Mouse (Mus musculus) urinary bladder, adult 2 months (tissue): ENCODE measurements around the gene 1700001C02Rik. TPM values are rescaled to one million over a fixed set of nuclear protein-coding genes. Genes with fewer than 3 reads are reported as not detected.

Experiments used
- DNase-seq: peaks from one replicate; pipeline ENCODE4 v3.0.0; 2022; ENCODE audit warnings: low spot score
- polyA plus RNA-seq: library from polyadenylated mRNA; depleted of rRNA; stranded (reverse); fragments of >200 nt; gene quantifications from 2 replicates; pipeline ENCODE4 v1.2.3, GENCODE M21; 2012; rRNA removed

The 1700001C02Rik gene
- 0.10 TPM in 2 replicates for polyA plus RNA-seq

- no peak for DNase-seq
Observed at GRCm38 (mm10) chr5:30465861-30466260, at the start of gene 1700001C02Rik. Gene 1700001C02Rik (plus strand): TSS chr5:30466047.

GRCm38 (mm10) chr5:30416665-30417064 is 49.2 kb upstream of the 1700001C02Rik start:
- DNase-seq, result no peak

- DNase-seq, result no peak
Observed at GRCm38 (mm10) chr5:30423121-30423520, 42.7 kb upstream of the 1700001C02Rik start.

GRCm38 (mm10) chr5:30423572-30424244 is 42.1 kb upstream of the 1700001C02Rik start:
- DNase-seq, result peak; percentile 35

GRCm38 (mm10) chr5:30427406-30427805 is 38.4 kb upstream of the 1700001C02Rik start:
- DNase-seq, result no peak

GRCm38 (mm10) chr5:30438931-30439330 is 26.9 kb upstream of the 1700001C02Rik start:
- no peak for DNase-seq

- DNase-seq, result no peak
Observed at GRCm38 (mm10) chr5:30440308-30440906, 25.4 kb upstream of the 1700001C02Rik start.

- DNase-seq, result no peak
Observed at GRCm38 (mm10) chr5:30442196-30442595, 23.7 kb upstream of the 1700001C02Rik start.

GRCm38 (mm10) chr5:30444327-30444895 is 21.4 kb upstream of the 1700001C02Rik start:
- no peak for DNase-seq

- no peak for DNase-seq
Observed at GRCm38 (mm10) chr5:30456056-30456455, 9.8 kb upstream of the 1700001C02Rik start.

- DNase-seq, result no peak
Observed at GRCm38 (mm10) chr5:30460155-30460554, 5.7 kb upstream of the 1700001C02Rik start.

- no peak for DNase-seq
Observed at GRCm38 (mm10) chr5:30461821-30462220, 4.0 kb upstream of the 1700001C02Rik start, which contains the start of gene Otof. Gene Otof (minus strand): TSS chr5:30461932.

- DNase-seq, result no peak
Observed at GRCm38 (mm10) chr5:30466315-30466714, 468 bp downstream of the 1700001C02Rik start.

- no peak for DNase-seq
Observed at GRCm38 (mm10) chr5:30470454-30470853, 4.6 kb downstream of the 1700001C02Rik start.

- no peak for DNase-seq
Observed at GRCm38 (mm10) chr5:30472148-30472547, 6.3 kb downstream of the 1700001C02Rik start.

GRCm38 (mm10) chr5:30476534-30476933 is 10.7 kb downstream of the 1700001C02Rik start:
- no peak for DNase-seq

GRCm38 (mm10) chr5:30482319-30482718 is 16.5 kb downstream of the 1700001C02Rik start:
- DNase-seq, result peak; percentile 46

- no peak for DNase-seq
Observed at GRCm38 (mm10) chr5:30483533-30483932, 17.7 kb downstream of the 1700001C02Rik start.

- no peak for DNase-seq
Observed at GRCm38 (mm10) chr5:30484591-30484990, 18.7 kb downstream of the 1700001C02Rik start.

- DNase-seq, result no peak
Observed at GRCm38 (mm10) chr5:30485136-30485535, 19.3 kb downstream of the 1700001C02Rik start.

GRCm38 (mm10) chr5:30490215-30490614 is 24.4 kb downstream of the 1700001C02Rik start:
- DNase-seq, result no peak

GRCm38 (mm10) chr5:30490845-30491244 is 25.0 kb downstream of the 1700001C02Rik start:
- no peak for DNase-seq

GRCm38 (mm10) chr5:30493723-30494122 is 27.9 kb downstream of the 1700001C02Rik start:
- no peak for DNase-seq
